Mouse (Mus musculus) lung, embryonic 15.5 days (tissue): ENCODE results near the gene Irf9. TPM values are rescaled to one million over a fixed set of nuclear protein-coding genes. Genes with fewer than 3 reads are reported as not detected.

Experiments used
- ATAC-seq: fragments of 200-750 bp; cut with Nextera tagmentation; 2 replicates; pipeline ENCODE4 v1.8.0; 2017; ENCODE audit warnings: moderate number of reproducible peaks, borderline replicate concordance; ENCODE audit not compliant: low FRiP score, low TSS enrichment; ENCODE audit errors: extremely low read depth
- H3K27ac ChIP-seq: fragments of 300-500 bp; sonication (generic); 2 replicates; pipeline ENCODE4 v1.5.1; 2015; ENCODE audit warnings: moderate library complexity, mild to moderate bottlenecking, inconsistent platforms
- H3K27me3 ChIP-seq: fragments of 300-500 bp; sonication (generic); 2 replicates; pipeline ENCODE4 v1.6.1; 2015; ENCODE audit warnings: inconsistent platforms
- H3K36me3 ChIP-seq: fragments of 300-500 bp; sonication (generic); 2 replicates; pipeline ENCODE4 v1.6.1; 2015; ENCODE audit warnings: inconsistent platforms
- H3K4me1 ChIP-seq: fragments of 300-500 bp; sonication (generic); 2 replicates; pipeline ENCODE4 v1.6.1; 2015; ENCODE audit warnings: inconsistent platforms
- H3K4me2 ChIP-seq: fragments of 300-500 bp; sonication (generic); 2 replicates; pipeline ENCODE4 v1.6.1; 2015; ENCODE audit warnings: inconsistent platforms, mild to moderate bottlenecking, moderate library complexity
- H3K4me3 ChIP-seq: fragments of 300-500 bp; sonication (generic); 2 replicates; pipeline ENCODE4 v1.5.1; 2015; ENCODE audit warnings: mild to moderate bottlenecking, inconsistent platforms
- H3K9ac ChIP-seq: fragments of 300-500 bp; sonication (generic); 2 replicates; pipeline ENCODE4 v1.6.1; 2015; ENCODE audit warnings: inconsistent platforms
- H3K9me3 ChIP-seq: fragments of 300-500 bp; sonication (generic); 2 replicates; pipeline ENCODE4 v1.6.1; 2016; ENCODE audit warnings: inconsistent platforms
- WGBS: fragments of 180-500 bp; shearing (Covaris S2); methylation state at CpG from one replicate; pipeline ENCODE4 v1.1.7; 2015; 5-methylcytosine and 5-hydroxymethylcytosine counted together
- polyA plus RNA-seq: library from polyadenylated mRNA; unstranded; fragments of >200 nt; fragmentation: Nextera tagmentation; extraction: Ambion mirVana; gene quantifications from 2 replicates; pipeline ENCODE4 v1.2.1, GENCODE M21; 2015

Irf9 gene
- polyA plus RNA-seq, 1 experiment from 2014 or later: 14.4 TPM

- Histone ChIP-seq H3K4me1 (peaks cover 7% of the 10 kb centered on the region; the same call in 1 of the 2 replicates), H3K27ac (peak within 1 kb of the TSS; percentile 60), H3K4me2 (peak within 1 kb of the TSS; percentile 52), H3K9ac (peak within 1 kb of the TSS; percentile 21), H3K9me3 (no peaks in the 10 kb centered on the region), H3K36me3 (no peaks in the 10 kb centered on the region), H3K4me3 (peak within 1 kb of the TSS; percentile 36), H3K27me3 (no peaks in the 10 kb centered on the region)
- ATAC-seq: peak; percentile 78
- 17% methylated on average over 21 of the region's 21 CpGs for WGBS
Observed at GRCm38 (mm10) chr14:55617822-55618221, 14.5 kb downstream of the Irf9 start, which contains the start of gene Rec8. Gene Rec8 (plus strand): TSS chr14:55618037.

- Histone ChIP-seq H3K36me3 (no peaks in the 10 kb centered on the region), H3K4me3 (peak overlapping the region; percentile 36), H3K27ac (peak overlapping the region; percentile 26; the same call in 1 of the 2 replicates), H3K4me1 (peaks cover 7% of the 10 kb centered on the region; the same call in 1 of the 2 replicates), H3K9ac (peak overlapping the region; percentile 21), H3K9me3 (no peaks in the 10 kb centered on the region), H3K4me2 (peak overlapping the region; percentile 52), H3K27me3 (no peaks in the 10 kb centered on the region)
- 27% methylated on average over 22 of the region's 22 CpGs for WGBS
- ATAC-seq: no peak
Observed at GRCm38 (mm10) chr14:55618486-55619195, 15.3 kb downstream of the Irf9 start.

- 87% methylated on average over 27 of the region's 27 CpGs for WGBS
- peaks cover 92% of the 10 kb centered on the region for H3K36me3 ChIP-seq
- H3K9me3 ChIP-seq: no peaks in the 10 kb centered on the region
- no peak overlapping the region for H3K27ac ChIP-seq
- H3K9ac ChIP-seq: no peak overlapping the region
- H3K4me1 ChIP-seq: no peaks in the 10 kb centered on the region
- no peak for ATAC-seq
- H3K27me3 ChIP-seq: no peaks in the 10 kb centered on the region
- no peak overlapping the region for H3K4me2 ChIP-seq
- no peak overlapping the region for H3K4me3 ChIP-seq
Observed at GRCm38 (mm10) chr14:55628077-55628827, 24.9 kb downstream of the Irf9 start.

- peaks cover 96% of the 10 kb centered on the region for H3K36me3 ChIP-seq
- WGBS: 52% methylated on average over 5 of the region's 5 CpGs
Observed at GRCm38 (mm10) chr14:55629312-55629711, 25.9 kb downstream of the Irf9 start.

GRCm38 (mm10) chr14:55634874-55635522, 31.6 kb downstream of the Irf9 start:
- H3K36me3 ChIP-seq: peaks cover 72% of the 10 kb centered on the region
- H3K9me3 ChIP-seq: no peaks in the 10 kb centered on the region
- no peaks in the 10 kb centered on the region for H3K27me3 ChIP-seq
- peak overlapping the region; percentile 98 for H3K4me2 ChIP-seq
- peaks cover 15% of the 10 kb centered on the region; the same call in 1 of the 2 replicates for H3K4me1 ChIP-seq
- ATAC-seq: peak; percentile 53; the same call in 1 of the 2 replicates
- peak overlapping the region; percentile 80 for H3K4me3 ChIP-seq
- H3K9ac ChIP-seq: peak overlapping the region; percentile 81
- 2% methylated on average over 23 of the region's 23 CpGs for WGBS
- peak overlapping the region; percentile 58 for H3K27ac ChIP-seq

More at GRCm38 (mm10) chr14:55629312-55629711, 25.9 kb downstream of the Irf9 start:
- Histone ChIP-seq H3K4me2 (no peak overlapping the region), H3K9me3 (no peaks in the 10 kb centered on the region), H3K27me3 (no peaks in the 10 kb centered on the region), H3K4me3 (no peak overlapping the region), H3K27ac (no peak overlapping the region), H3K4me1 (no peaks in the 10 kb centered on the region; the same call in 1 of the 2 replicates), H3K9ac (no peak overlapping the region)
- no peak for ATAC-seq

- peak within 1 kb of the TSS; percentile 80 for H3K4me3 ChIP-seq
- H3K4me1 ChIP-seq: peaks cover 15% of the 10 kb centered on the region; the same call in 1 of the 2 replicates
- H3K36me3 ChIP-seq: peaks cover 72% of the 10 kb centered on the region
- no peaks in the 10 kb centered on the region for H3K9me3 ChIP-seq
- 1% methylated on average over 33 of the region's 33 CpGs for WGBS
- peak; percentile 87 for ATAC-seq
- peak within 1 kb of the TSS; percentile 98 for H3K4me2 ChIP-seq
- no peaks in the 10 kb centered on the region for H3K27me3 ChIP-seq
- H3K9ac ChIP-seq: peak within 1 kb of the TSS; percentile 81
- H3K27ac ChIP-seq: peak within 1 kb of the TSS; percentile 58
Observed at GRCm38 (mm10) chr14:55635523-55636007, 32.2 kb downstream of the Irf9 start, which contains the start of gene Ipo4. Gene Ipo4 (minus strand): TSS chr14:55635957.

- 86% methylated on average over 9 of the region's 9 CpGs for WGBS
- Histone ChIP-seq H3K4me3 (no peak within 1 kb of the TSS), H3K4me2 (no peak within 1 kb of the TSS), H3K27ac (no peak within 1 kb of the TSS), H3K4me1 (peaks cover 21% of the 10 kb centered on the region), H3K27me3 (no peaks in the 10 kb centered on the region), H3K36me3 (peaks cover 58% of the 10 kb centered on the region), H3K9me3 (no peaks in the 10 kb centered on the region), H3K9ac (no peak within 1 kb of the TSS)
- no peak for ATAC-seq
Observed at GRCm38 (mm10) chr14:55637795-55638194, 34.4 kb downstream of the Irf9 start, which contains the start of gene Gm49378. Gene Gm49378 (minus strand): TSS chr14:55637895.

- no peaks in the 10 kb centered on the region for H3K9me3 ChIP-seq
- no peak overlapping the region for H3K4me2 ChIP-seq
- H3K4me1 ChIP-seq: peaks cover 24% of the 10 kb centered on the region
- ATAC-seq: no peak
- H3K36me3 ChIP-seq: peaks cover 45% of the 10 kb centered on the region
- H3K27ac ChIP-seq: no peak overlapping the region
- H3K9ac ChIP-seq: no peak overlapping the region
- no peaks in the 10 kb centered on the region for H3K27me3 ChIP-seq
- H3K4me3 ChIP-seq: no peak overlapping the region
- WGBS: 96% methylated on average over 14 of the region's 14 CpGs
Observed at GRCm38 (mm10) chr14:55640816-55641215, 37.4 kb downstream of the Irf9 start.

GRCm38 (mm10) chr14:55641291-55641690, 37.9 kb downstream of the Irf9 start:
- 92% methylated on average over 13 of the region's 13 CpGs for WGBS
- Histone ChIP-seq H3K27me3 (no peaks in the 10 kb centered on the region), H3K4me2 (no peak overlapping the region), H3K27ac (no peak overlapping the region), H3K4me1 (peaks cover 20% of the 10 kb centered on the region), H3K9ac (no peak overlapping the region), H3K9me3 (no peaks in the 10 kb centered on the region), H3K4me3 (no peak overlapping the region), H3K36me3 (peaks cover 45% of the 10 kb centered on the region)
- no peak for ATAC-seq

GRCm38 (mm10) chr14:55642679-55643059, 39.3 kb downstream of the Irf9 start:
- Histone ChIP-seq H3K4me3 (peak overlapping the region; percentile 91), H3K4me1 (peaks cover 18% of the 10 kb centered on the region), H3K9ac (peak overlapping the region; percentile 97), H3K4me2 (peak overlapping the region; percentile 78), H3K9me3 (no peaks in the 10 kb centered on the region), H3K27ac (peak overlapping the region; percentile 96), H3K36me3 (peaks cover 40% of the 10 kb centered on the region), H3K27me3 (no peaks in the 10 kb centered on the region)
- peak; percentile 15; the same call in 1 of the 2 replicates for ATAC-seq
- 16% methylated on average over 8 of the region's 8 CpGs for WGBS
